Mouse (Mus musculus) E14TG2a.4 (cell line): ENCODE results near the gene Btnl10.

Source experiments
- CTCF ChIP-seq: conservative IDR thresholded peaks from 2 replicates; pipeline ENCODE4 v1.5.1; 2014; ENCODE audit warnings: low read length
- NANOG ChIP-seq: IDR thresholded peaks from 2 replicates; pipeline ENCODE4 v1.6.1; 2014; ENCODE audit warnings: borderline replicate concordance, low read length, mixed read lengths
- POU5F1 ChIP-seq: IDR thresholded peaks from 2 replicates; pipeline ENCODE4 v1.6.1; 2014; ENCODE audit warnings: low read length, borderline replicate concordance

- TF ChIP-seq CTCF (no peak), POU5F1 (no peak), NANOG (no peak)
Measured at GRCm38 (mm10) chr11:58965001-58965760, 47.5 kb downstream of the Btnl10 start.
